Mouse (Mus musculus) midbrain, embryonic 13.5 days (tissue): ENCODE measurements around the gene Trim40. TPM values are rescaled to one million over a fixed set of nuclear protein-coding genes. Genes with fewer than 3 reads are reported as not detected.
A peak's percentile ranks its signal among the peaks of the same experiment; 100 is the strongest.

Experiments
- ATAC-seq: fragments of 200-750 bp; cut with Nextera tagmentation; 2 replicates; pipeline ENCODE4 v1.8.0; 2017; ENCODE audit warnings: mild to moderate bottlenecking, moderate TSS enrichment, moderate library complexity
- H3K27ac ChIP-seq: fragments of 300-500 bp; sonication (generic); 2 replicates; pipeline ENCODE4 v1.5.1; 2015; ENCODE audit warnings: inconsistent platforms, mild to moderate bottlenecking, moderate library complexity
- H3K27me3 ChIP-seq: fragments of 300-500 bp; sonication (generic); 2 replicates; pipeline ENCODE4 v1.6.1; 2015; ENCODE audit warnings: mild to moderate bottlenecking, inconsistent platforms
- H3K36me3 ChIP-seq: fragments of 300-500 bp; sonication (generic); 2 replicates; pipeline ENCODE4 v1.6.1; 2015; ENCODE audit warnings: mild to moderate bottlenecking, inconsistent platforms
- H3K4me1 ChIP-seq: fragments of 300-500 bp; sonication (generic); replicated peaks from 2 replicates; pipeline ENCODE4 v1.6.1; 2015; ENCODE audit warnings: inconsistent platforms
- H3K4me2 ChIP-seq: fragments of 300-500 bp; sonication (generic); replicated peaks from 2 replicates; pipeline ENCODE4 v1.6.1; 2015; ENCODE audit warnings: moderate library complexity, mild to moderate bottlenecking, inconsistent platforms
- H3K4me3 ChIP-seq: fragments of 300-500 bp; sonication (generic); replicated peaks from 2 replicates; pipeline ENCODE4 v1.5.1; 2015; ENCODE audit warnings: mild to moderate bottlenecking, inconsistent platforms
- H3K9ac ChIP-seq: fragments of 300-500 bp; sonication (generic); replicated peaks from 2 replicates; pipeline ENCODE4 v1.6.1; 2015; ENCODE audit warnings: mild to moderate bottlenecking, inconsistent platforms
- H3K9me3 ChIP-seq: fragments of 300-500 bp; sonication (generic); 2 replicates; pipeline ENCODE4 v1.6.1; 2016; ENCODE audit warnings: mild to moderate bottlenecking, inconsistent platforms
- WGBS: fragments of 180-500 bp; shearing (Covaris S2); methylation state at CpG from one replicate; pipeline ENCODE4 v1.1.7; 2015; 5-methylcytosine and 5-hydroxymethylcytosine counted together
- polyA plus RNA-seq: library from polyadenylated mRNA; unstranded; fragments of >200 nt; fragmentation: Nextera tagmentation; extraction: Ambion mirVana; gene quantifications from 2 replicates; pipeline ENCODE4 v1.2.1, GENCODE M21; 2015

Gene Trim40
- polyA plus RNA-seq, 1 experiment from 2014 or later: not detected

DNA sequence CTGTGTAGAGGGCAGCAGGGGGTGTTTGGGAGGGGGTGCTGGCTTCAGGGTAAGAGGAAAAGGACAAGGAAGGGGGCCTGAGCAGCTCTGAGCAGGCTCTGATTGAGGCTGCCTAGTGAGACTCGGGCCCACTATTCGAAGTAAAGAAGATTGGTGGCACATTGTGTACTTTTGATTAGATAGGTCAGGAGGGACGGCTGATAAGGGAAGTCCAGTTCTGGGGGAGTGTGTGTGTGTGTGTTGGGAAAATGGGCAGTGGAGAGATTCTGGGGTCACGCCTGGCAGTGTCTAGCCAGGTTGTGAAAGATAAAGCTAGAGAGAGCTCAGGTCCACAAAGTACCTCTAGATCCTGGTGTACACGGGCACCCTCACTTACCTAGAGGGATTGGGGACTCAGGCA, 38.3 kb downstream of the Trim40 start:
- 94% methylated on average over 5 of the region's 5 CpGs for WGBS
- no peaks in the 10 kb centered on the region for H3K27me3 ChIP-seq
- H3K9me3 ChIP-seq: no peaks in the 10 kb centered on the region
- H3K4me3 ChIP-seq: no peak overlapping the region
- ATAC-seq: no peak
- no peak overlapping the region for H3K4me2 ChIP-seq
- H3K9ac ChIP-seq: no peak overlapping the region
- no peaks in the 10 kb centered on the region for H3K4me1 ChIP-seq
- H3K36me3 ChIP-seq: peaks cover 67% of the 10 kb centered on the region
- no peak overlapping the region for H3K27ac ChIP-seq

DNA sequence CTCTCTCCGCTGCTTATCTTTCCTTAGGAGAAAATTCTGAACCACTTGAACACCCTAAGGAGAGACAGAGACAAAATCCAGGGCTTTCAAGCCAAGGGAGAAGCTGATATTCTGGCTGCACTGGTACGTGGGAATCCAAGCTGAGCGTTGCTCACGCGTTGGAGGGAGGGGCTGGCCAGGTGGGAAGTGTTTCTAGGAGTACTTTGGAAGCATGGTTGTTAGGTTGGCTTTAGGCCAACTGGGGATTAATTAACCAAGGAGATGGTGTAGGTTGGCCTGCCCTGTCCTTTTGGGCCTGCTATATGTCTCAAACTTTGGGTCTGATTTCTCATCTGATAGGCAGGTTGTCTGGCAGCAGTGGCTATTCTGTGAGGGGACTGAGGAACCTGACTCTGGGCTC, 38.7 kb downstream of the Trim40 start:
- Histone ChIP-seq H3K4me2 (no peak overlapping the region), H3K27me3 (no peaks in the 10 kb centered on the region), H3K36me3 (peaks cover 62% of the 10 kb centered on the region), H3K27ac (no peak overlapping the region), H3K4me3 (no peak overlapping the region), H3K9ac (no peak overlapping the region), H3K9me3 (no peaks in the 10 kb centered on the region), H3K4me1 (no peaks in the 10 kb centered on the region)
- WGBS: 93% methylated on average over 5 of the region's 5 CpGs
- no peak for ATAC-seq

DNA sequence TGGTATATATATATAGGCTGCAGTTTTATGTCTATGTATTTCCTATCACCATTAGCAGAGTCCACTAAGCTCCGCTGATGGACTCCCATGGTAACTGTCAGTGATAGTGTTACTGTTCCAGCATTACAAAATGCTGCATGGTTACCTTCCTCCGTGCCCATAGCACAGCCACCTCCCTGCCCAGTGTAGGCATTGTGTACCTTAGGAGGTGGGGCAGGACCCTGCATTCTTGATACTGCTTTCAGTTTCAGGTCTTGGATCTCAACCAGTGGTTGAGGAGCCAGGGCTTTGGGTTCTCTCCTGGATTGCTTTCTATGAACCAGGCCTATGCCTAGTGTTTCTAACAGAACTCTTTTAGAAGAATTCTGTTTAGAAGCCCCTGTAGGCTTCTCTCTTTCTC, 39.9 kb downstream of the Trim40 start:
- no peaks in the 10 kb centered on the region for H3K27me3 ChIP-seq
- no peak overlapping the region for H3K4me3 ChIP-seq
- H3K36me3 ChIP-seq: peaks cover 50% of the 10 kb centered on the region
- no peaks in the 10 kb centered on the region for H3K4me1 ChIP-seq
- WGBS: 94% methylated on average over 2 of the region's 2 CpGs
- H3K27ac ChIP-seq: no peak overlapping the region
- H3K9me3 ChIP-seq: no peaks in the 10 kb centered on the region
- H3K9ac ChIP-seq: no peak overlapping the region
- ATAC-seq: no peak
- H3K4me2 ChIP-seq: no peak overlapping the region

DNA sequence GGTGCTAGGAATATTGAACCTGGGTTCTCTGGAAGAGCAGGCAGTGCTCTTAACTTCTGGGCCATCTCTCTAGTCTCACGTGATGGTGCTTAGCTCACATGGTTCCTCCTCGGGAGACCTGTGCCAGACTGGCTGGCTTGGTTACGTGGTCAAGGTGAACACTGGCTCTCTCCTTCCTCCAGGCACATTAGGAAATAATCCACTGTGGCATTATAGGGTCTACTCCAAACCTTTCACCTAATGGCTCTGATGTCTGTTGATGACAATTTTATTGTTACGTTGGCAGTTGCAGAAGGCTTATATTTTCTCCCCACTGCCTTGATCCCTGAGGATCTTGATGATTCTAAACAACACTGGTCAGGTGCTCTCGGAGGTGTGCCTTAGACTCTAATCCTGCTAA, 41.0 kb downstream of the Trim40 start:
- Histone ChIP-seq H3K9me3 (no peaks in the 10 kb centered on the region), H3K27ac (no peak overlapping the region), H3K27me3 (no peaks in the 10 kb centered on the region), H3K4me1 (no peaks in the 10 kb centered on the region), H3K36me3 (peaks cover 40% of the 10 kb centered on the region), H3K4me2 (no peak overlapping the region), H3K4me3 (no peak overlapping the region), H3K9ac (no peak overlapping the region)
- ATAC-seq: no peak
- WGBS: 87% methylated on average over 5 of the region's 5 CpGs

DNA sequence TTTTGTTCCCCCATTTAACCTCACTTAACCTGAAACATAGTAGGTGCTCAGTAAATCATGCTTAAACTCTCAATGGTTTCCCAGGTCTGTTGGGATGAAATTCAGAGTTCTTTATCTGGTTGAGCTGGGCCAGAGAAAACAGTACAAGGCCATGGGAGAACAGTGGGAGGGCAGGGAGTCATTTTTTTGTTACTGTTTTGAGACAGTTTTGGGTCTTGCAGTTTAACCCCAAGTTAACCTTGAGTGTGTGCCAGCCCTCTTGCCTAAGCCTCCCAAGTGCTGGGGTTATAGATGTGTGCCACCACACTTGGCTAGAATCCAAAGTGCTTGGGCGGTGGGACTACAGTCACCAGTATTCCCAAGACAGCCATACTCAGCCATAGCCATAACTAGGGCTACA, 45.2 kb downstream of the Trim40 start:
- Histone ChIP-seq H3K27me3 (no peaks in the 10 kb centered on the region), H3K9me3 (no peaks in the 10 kb centered on the region), H3K9ac (no peak overlapping the region), H3K36me3 (peaks cover 3% of the 10 kb centered on the region; the same call in 1 of the 2 replicates), H3K4me3 (no peak overlapping the region), H3K4me2 (no peak overlapping the region), H3K4me1 (no peaks in the 10 kb centered on the region), H3K27ac (no peak overlapping the region)
- WGBS: 81% methylated on average over 1 of the region's 1 CpGs
- ATAC-seq: no peak

DNA sequence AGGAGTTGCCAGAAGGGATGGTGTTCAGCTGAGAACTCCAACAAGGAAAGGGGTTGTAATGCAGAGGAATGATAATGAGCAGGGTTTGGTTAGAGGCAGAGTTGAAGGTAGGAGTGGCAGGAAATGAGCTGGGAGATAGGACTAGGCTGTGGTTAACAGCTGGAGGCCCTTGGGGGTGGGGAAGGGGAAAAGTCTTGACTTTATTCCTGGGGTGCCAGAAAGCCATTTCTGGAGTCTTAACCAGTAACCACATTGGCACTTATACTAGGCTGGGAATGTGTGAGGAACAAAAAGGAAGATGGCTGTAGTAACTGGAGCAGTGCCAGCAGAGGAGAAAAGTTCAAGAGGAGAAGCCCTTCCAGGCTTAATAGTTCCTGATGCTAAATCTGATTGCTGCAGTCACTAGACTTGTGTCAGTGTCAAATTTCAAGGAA, 45.6 kb downstream of the Trim40 start:
- no peak overlapping the region for H3K9ac ChIP-seq
- peaks cover 3% of the 10 kb centered on the region; the same call in 1 of the 2 replicates for H3K36me3 ChIP-seq
- 0 out of 2 replicates have a peak, but pooled peaks cover under 1% of the 10 kb centered on the region for H3K4me1 ChIP-seq
- no peak overlapping the region for H3K4me2 ChIP-seq
- no peak overlapping the region for H3K27ac ChIP-seq
- H3K9me3 ChIP-seq: no peaks in the 10 kb centered on the region
- H3K4me3 ChIP-seq: no peak overlapping the region
- H3K27me3 ChIP-seq: no peaks in the 10 kb centered on the region
- ATAC-seq: no peak

DNA sequence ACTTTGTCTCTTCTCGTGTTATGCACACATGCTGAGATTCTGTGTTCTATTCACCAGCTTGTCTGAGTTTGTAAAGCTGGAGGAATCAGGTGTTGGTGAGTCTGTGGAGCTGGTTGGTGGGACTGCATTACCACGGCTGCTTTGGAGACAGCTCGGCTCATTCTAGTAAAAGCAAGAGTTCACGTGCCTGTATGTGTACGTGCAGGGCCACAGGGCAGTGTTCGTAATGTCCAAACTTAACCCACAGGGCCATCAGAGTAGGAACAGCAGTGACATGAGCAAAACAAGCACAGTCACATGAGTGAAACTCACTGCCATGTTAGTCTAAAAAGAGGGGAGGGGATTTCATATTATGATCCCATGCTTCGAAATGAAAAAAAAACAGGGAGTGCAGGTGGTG, 46.2 kb downstream of the Trim40 start:
- H3K9me3 ChIP-seq: no peaks in the 10 kb centered on the region
- H3K4me1 ChIP-seq: 0 out of 2 replicates have a peak, but pooled peaks cover 6% of the 10 kb centered on the region
- peaks cover 3% of the 10 kb centered on the region; the same call in 1 of the 2 replicates for H3K36me3 ChIP-seq
- no peak overlapping the region for H3K4me3 ChIP-seq
- no peak overlapping the region for H3K4me2 ChIP-seq
- no peak overlapping the region for H3K27ac ChIP-seq
- ATAC-seq: no peak
- no peak overlapping the region for H3K9ac ChIP-seq
- 80% methylated on average over 7 of the region's 7 CpGs for WGBS
- no peaks in the 10 kb centered on the region for H3K27me3 ChIP-seq

DNA sequence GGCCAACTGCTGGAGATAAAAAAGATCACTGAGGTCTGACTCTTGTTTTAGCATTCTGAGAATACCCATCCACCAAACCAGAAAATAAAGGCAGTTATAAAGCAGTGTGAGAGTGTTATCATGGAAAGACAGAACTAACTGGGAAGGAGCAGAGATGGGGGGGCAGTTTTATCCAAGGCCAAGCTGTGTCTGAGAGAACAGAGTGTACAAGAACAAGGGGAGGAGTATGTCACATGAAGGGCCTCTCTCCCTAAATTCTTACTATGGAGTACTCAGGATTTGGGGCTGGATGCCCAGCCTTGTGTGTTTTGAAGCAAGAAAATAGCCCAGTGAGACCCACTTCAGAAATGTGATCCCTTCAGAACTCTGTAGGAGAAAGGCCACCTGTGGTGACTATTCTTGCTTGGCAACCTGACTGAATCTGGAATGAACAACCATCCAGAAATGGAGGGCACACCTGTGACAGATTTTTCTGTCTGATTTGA, 48.9 kb downstream of the Trim40 start:
- Histone ChIP-seq H3K27ac (no peak overlapping the region), H3K4me3 (no peak overlapping the region), H3K36me3 (no peaks in the 10 kb centered on the region), H3K27me3 (no peaks in the 10 kb centered on the region), H3K9me3 (no peaks in the 10 kb centered on the region), H3K4me1 (peaks cover 23% of the 10 kb centered on the region), H3K9ac (no peak overlapping the region), H3K4me2 (no peak overlapping the region)
- no peak for ATAC-seq

DNA sequence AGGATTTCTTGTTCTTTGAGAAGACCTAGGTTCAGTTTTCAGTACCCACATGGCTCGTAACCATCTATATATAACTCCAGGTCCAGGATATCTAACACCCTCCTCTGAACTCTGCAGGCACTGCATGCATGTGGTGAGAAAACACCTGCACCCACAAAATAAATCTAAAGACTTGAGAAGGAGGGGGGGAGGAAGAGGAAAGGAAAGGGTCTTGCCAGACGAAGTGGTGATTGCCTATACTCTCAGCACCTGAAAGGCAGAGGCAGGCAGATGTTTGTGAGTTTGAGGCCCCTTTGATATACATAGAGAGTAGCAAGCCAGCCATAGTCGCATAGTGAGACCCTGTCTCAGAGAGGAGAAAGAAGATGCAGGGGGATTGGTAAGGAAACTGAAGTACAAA, 50.0 kb downstream of the Trim40 start:
- H3K9me3 ChIP-seq: no peaks in the 10 kb centered on the region
- H3K4me3 ChIP-seq: no peak overlapping the region
- H3K27ac ChIP-seq: no peak overlapping the region
- no peak overlapping the region for H3K4me2 ChIP-seq
- H3K27me3 ChIP-seq: no peaks in the 10 kb centered on the region
- peaks cover 26% of the 10 kb centered on the region for H3K4me1 ChIP-seq
- no peak for ATAC-seq
- WGBS: 83% methylated on average over 3 of the region's 3 CpGs
- H3K9ac ChIP-seq: no peak overlapping the region
- no peaks in the 10 kb centered on the region for H3K36me3 ChIP-seq

DNA sequence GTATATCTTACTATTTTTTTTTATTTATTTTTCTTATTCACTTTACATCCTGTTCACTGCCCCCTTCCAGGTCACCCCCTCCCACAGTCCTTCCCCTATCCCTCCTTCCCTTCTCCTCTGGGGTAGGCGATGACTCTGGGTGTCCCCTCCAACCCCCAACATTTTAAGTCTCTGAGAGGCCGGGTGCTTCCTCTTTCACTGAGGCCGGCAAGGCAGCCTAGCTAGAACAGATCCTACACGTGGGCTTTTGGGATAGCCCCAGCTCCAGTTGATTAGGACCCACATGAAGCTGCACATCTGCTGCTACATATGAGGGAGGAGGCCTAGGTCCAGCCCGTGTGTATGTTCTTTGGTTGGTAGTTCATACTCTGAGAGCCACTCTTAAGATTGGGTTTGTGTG, 50.9 kb downstream of the Trim40 start:
- 90% methylated on average over 5 of the region's 5 CpGs for WGBS
- no peak for ATAC-seq

DNA sequence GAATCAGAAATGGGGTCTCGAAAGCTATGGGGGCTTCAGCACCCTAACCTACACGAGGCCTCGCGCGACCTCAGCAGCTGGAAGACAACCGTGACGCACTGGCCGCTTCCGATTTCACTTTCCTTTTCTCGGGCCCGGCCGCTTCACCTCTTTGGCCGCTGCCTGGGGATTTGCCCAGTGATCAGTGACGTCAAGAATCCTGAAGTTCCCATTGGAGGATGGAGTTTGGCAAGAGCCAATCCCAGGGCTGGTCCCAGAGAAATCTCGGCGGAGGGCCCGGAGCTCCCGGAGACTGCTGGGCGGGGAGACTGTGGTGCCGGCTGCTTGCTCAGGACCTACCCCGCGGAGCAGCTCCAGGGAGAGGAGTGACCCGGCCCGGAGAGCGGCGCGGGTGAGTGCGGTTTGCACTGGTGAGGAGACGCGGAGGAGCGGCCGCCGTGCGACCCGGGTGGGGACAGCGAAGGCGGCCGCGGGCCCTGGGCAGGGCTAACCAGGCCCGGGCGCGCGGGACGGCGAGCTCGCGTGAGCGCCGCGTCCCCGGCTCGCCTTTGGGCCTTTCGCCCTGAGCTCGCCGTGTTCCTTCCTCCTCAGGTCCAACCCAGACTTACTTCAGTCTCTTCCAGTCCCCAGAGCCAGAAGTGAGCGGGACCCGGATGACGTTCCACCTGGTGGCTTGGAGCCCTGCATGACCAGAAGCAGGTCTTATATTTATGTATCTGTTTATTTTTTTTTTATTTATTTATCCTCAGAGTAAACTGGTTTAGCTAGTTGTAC, 52.9 kb downstream of the Trim40 start, which contains the start of gene Trim26:
Trim26 (plus strand) TSS at position 261 of the 774 bp plus-strand sequence.
- Histone ChIP-seq H3K4me3 (peak within 1 kb of the TSS; percentile 71), H3K9me3 (no peaks in the 10 kb centered on the region), H3K27ac (peak within 1 kb of the TSS; percentile 91), H3K36me3 (no peaks in the 10 kb centered on the region), H3K4me1 (peaks cover 26% of the 10 kb centered on the region), H3K4me2 (peak within 1 kb of the TSS; percentile 62), H3K9ac (peak within 1 kb of the TSS; percentile 86), H3K27me3 (0 out of 2 replicates have a peak, but pooled peaks cover 3% of the 10 kb centered on the region)
- peak; percentile 99 for ATAC-seq
- under 1% methylated on average over 57 of the region's 58 CpGs for WGBS

More for the DNA sequence above, 50.9 kb downstream of the Trim40 start:
- peaks cover 26% of the 10 kb centered on the region for H3K4me1 ChIP-seq
- H3K9me3 ChIP-seq: no peaks in the 10 kb centered on the region
- no peak overlapping the region for H3K4me2 ChIP-seq
- H3K9ac ChIP-seq: no peak overlapping the region
- 0 out of 2 replicates have a peak, but pooled peaks cover under 1% of the 10 kb centered on the region for H3K27me3 ChIP-seq
- no peak overlapping the region for H3K27ac ChIP-seq
- no peak overlapping the region for H3K4me3 ChIP-seq
- no peaks in the 10 kb centered on the region for H3K36me3 ChIP-seq

DNA sequence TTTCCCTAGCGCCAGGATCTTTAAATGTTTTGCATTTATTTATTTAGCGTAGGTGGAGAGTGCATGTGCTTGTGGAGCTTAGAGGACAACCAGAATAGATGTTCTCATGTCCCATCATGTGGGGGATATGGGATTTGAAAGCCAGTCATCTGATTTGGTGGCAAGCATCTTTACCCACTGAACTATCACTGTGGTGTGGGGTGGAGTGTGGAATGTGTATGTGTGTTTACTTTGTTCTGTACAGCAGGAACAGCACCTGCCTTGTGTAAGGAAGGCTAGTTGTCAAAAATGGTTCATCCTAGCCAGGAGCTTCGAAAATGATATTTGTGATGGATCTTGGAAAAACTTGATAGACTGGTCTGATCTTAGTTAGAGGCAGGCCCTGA, 53.5 kb downstream of the Trim40 start:
- H3K36me3 ChIP-seq: no peaks in the 10 kb centered on the region
- peak overlapping the region; percentile 91; the same call in 1 of the 2 replicates for H3K27ac ChIP-seq
- H3K27me3 ChIP-seq: 0 out of 2 replicates have a peak, but pooled peaks cover 3% of the 10 kb centered on the region
- ATAC-seq: peak; percentile 28
- WGBS: 9% methylated on average over 3 of the region's 3 CpGs
- H3K4me2 ChIP-seq: peak overlapping the region; percentile 62
- H3K4me1 ChIP-seq: peaks cover 26% of the 10 kb centered on the region
- peak overlapping the region; percentile 59 for H3K9ac ChIP-seq
- no peaks in the 10 kb centered on the region for H3K9me3 ChIP-seq
- H3K4me3 ChIP-seq: peak overlapping the region; percentile 71
